Mouse (Mus musculus): Measurements from ENCODE around the gene Svep1. TPM values are rescaled to one million over a fixed set of nuclear protein-coding genes. Genes with fewer than 3 reads are reported as not detected.

Svep1 gene
- polyA plus RNA-seq, 1 experiment = 20.0 TPM

DNA sequence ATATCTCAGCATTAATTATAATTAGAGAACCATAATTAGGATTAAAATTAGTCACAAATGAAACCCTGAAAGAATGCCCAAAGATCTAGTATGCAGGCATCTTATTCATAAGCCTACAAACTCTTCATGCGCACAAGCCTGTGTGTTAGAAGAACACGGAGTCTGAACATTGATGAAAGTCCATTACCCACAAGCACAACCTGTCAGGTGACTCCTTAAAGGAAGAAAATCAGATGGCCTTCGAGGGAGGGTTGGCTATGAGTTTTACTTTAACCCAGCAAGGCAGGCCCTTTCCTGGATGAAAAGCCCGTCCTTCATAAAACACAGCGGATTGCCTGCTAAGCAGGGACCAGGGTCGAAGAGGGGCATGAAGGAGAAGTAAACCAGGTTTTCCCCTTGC, 161.8 kb downstream of the Svep1 start:
- DNase-seq = no peak
- no peak overlapping the region for H3K4me3 ChIP-seq (replicated peaks; ENCODE audit: extremely low read depth, low read depth, low read length)
- 88% methylated on average over 6 of the region's 6 CpGs for WGBS
- H3K4me1 ChIP-seq (ENCODE audit: control insufficient read depth, insufficient read depth, low read length) = no peaks in the 10 kb centered on the region
- TF ChIP-seq CTCF (IDR thresholded peaks at IDR 0.05; ENCODE audit: insufficient read depth, low read length) (no peak), POLR2A (IDR thresholded peaks at IDR 0.05; ENCODE audit: borderline replicate concordance, extremely low read depth, low read depth, low read length) (no peak)

DNA sequence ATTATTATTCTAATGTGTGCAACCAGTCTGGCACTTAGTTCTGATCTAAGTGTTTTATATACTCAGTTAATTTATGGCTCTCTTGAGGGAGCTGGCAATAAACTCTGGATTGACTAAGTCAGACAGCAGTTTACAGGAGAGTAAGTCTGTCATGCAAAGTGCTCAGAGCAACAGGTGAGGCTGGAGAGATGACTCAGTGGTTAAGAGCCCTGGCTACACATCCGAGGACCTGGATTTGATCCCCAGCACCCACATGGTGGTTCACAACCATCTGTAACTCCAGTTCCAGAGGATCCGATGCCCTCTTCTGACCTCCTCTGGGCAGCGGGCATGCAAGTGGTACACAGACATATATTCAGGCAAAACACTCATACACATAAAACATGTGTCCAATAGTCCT, 162.3 kb downstream of the Svep1 start:
- Histone ChIP-seq H3K4me3 (replicated peaks; ENCODE audit: extremely low read depth, low read depth, low read length) (no peak overlapping the region), H3K4me1 (ENCODE audit: control insufficient read depth, insufficient read depth, low read length) (no peaks in the 10 kb centered on the region)
- DNase-seq = no peak
- TF ChIP-seq POLR2A (IDR thresholded peaks at IDR 0.05; ENCODE audit: borderline replicate concordance, extremely low read depth, low read depth, low read length) (no peak), CTCF (IDR thresholded peaks at IDR 0.05; ENCODE audit: insufficient read depth, low read length) (no peak)
- WGBS = 94% methylated on average over 3 of the region's 3 CpGs

DNA sequence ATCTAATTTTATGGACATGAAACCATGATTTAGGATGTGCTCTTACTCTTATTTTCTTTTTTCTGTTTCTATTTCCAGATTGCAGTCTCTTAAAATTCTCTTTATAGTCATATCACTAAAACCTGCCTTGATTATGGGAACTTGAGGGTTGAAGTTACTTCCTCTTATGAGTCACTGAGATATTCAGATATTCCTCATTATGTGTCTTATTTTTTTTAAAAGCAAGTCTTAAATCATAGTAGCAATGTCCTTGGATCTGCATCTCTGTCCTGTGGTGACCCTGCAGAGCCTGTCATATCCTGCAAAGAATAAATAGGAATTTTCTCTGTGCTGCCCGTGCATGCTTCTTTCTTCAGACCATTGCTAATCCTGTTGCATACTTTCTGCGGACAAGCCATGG, 166.6 kb downstream of the Svep1 start:
- TF ChIP-seq POLR2A (IDR thresholded peaks at IDR 0.05; ENCODE audit: borderline replicate concordance, extremely low read depth, low read depth, low read length) (no peak), CTCF (IDR thresholded peaks at IDR 0.05; ENCODE audit: insufficient read depth, low read length) (no peak)
- Histone ChIP-seq H3K4me1 (ENCODE audit: control insufficient read depth, insufficient read depth, low read length) (no peaks in the 10 kb centered on the region), H3K4me3 (replicated peaks; ENCODE audit: extremely low read depth, low read depth, low read length) (no peak overlapping the region)
- WGBS = 76% methylated on average over 2 of the region's 2 CpGs
- no peak for DNase-seq

DNA sequence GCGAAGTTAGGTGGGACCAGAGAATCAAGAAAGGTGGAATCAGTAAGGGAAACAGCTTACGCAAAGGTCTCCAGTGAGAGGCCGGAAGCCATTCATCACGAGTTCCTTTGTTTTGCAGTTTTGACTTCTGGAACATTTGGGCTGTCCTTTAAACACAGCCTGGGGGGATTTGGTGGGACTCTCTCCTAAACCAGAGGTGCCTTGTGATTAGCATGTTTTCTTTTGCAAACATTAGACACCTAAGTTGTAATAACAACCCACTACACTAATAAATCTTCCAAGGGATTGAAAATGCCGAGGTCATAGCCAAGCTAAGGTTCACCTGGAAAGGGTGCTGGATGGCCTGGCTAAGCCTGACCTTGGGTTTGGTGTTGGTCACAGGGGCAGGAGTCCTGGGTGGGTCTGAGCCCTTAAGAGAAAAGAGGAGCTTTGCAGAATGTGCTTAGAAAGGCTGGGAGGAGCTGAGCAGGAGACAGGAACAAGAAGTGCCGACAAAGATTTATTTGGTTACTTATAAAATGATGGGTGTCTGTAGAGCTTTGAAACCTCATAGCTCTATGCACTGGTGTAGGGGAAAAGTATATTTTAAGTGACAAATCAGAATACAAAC, 169.5 kb downstream of the Svep1 start:
- WGBS = 61% methylated on average over 6 of the region's 6 CpGs
- TF ChIP-seq CTCF (IDR thresholded peaks at IDR 0.05; ENCODE audit: insufficient read depth, low read length) (no peak), POLR2A (IDR thresholded peaks at IDR 0.05; ENCODE audit: borderline replicate concordance, extremely low read depth, low read depth, low read length) (no peak)
- no peak for DNase-seq
- Histone ChIP-seq H3K4me3 (replicated peaks; ENCODE audit: extremely low read depth, low read depth, low read length) (no peak overlapping the region), H3K4me1 (ENCODE audit: control insufficient read depth, insufficient read depth, low read length) (no peaks in the 10 kb centered on the region)

DNA sequence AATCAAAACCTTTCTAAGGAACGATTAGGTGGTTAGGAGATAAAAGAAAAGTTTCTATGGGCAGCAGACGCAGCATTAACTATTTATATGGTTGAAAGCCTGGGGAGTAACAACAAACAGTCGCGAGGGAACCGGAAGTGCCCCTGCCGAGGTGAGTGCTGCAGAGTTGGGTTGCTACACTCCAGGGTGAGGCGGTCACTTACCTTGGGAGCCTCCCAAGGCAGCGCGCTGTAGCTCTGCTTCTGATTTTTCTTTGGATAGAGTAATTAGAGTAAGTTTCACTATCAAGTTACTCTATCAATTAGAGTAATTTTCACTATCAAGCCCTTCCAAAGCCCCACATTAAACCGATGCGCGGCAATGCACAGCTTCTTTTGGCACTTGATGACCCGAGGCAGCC, 172.0 kb downstream of the Svep1 start:
- TF ChIP-seq POLR2A (IDR thresholded peaks at IDR 0.05; ENCODE audit: borderline replicate concordance, extremely low read depth, low read depth, low read length) (no peak), CTCF (IDR thresholded peaks at IDR 0.05; ENCODE audit: insufficient read depth, low read length) (no peak)
- no peak for DNase-seq
- 45% methylated on average over 13 of the region's 13 CpGs for WGBS
- no peaks in the 10 kb centered on the region for H3K4me1 ChIP-seq (ENCODE audit: control insufficient read depth, insufficient read depth, low read length)
- no peak overlapping the region for H3K4me3 ChIP-seq (replicated peaks; ENCODE audit: extremely low read depth, low read depth, low read length)

DNA sequence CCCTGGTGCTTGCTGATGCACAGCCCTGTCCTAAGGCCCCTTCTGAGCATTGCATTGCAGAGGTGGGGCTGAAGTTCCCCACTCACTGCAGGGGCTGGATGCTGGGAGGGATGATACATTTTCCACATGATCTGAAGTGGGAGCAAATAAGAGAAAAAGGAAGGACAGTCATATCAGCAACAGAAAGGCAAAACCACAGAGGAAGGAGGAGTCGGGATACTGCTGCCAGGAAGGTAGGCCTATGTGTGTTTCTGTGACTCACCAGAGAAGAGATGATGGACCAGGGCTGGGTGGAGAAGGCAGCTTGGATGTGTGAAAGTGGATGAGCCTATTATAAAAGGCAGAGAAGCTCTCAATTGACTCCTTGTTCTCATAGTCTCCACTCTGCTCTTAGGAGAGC, 173.9 kb downstream of the Svep1 start:
- DNase-seq = no peak
- TF ChIP-seq POLR2A (IDR thresholded peaks at IDR 0.05; ENCODE audit: borderline replicate concordance, extremely low read depth, low read depth, low read length) (no peak), CTCF (IDR thresholded peaks at IDR 0.05; ENCODE audit: insufficient read depth, low read length) (no peak)
- Histone ChIP-seq H3K4me3 (replicated peaks; ENCODE audit: extremely low read depth, low read depth, low read length) (no peak overlapping the region), H3K4me1 (ENCODE audit: control insufficient read depth, insufficient read depth, low read length) (no peaks in the 10 kb centered on the region)
- 80% methylated on average over 1 of the region's 1 CpGs for WGBS

DNA sequence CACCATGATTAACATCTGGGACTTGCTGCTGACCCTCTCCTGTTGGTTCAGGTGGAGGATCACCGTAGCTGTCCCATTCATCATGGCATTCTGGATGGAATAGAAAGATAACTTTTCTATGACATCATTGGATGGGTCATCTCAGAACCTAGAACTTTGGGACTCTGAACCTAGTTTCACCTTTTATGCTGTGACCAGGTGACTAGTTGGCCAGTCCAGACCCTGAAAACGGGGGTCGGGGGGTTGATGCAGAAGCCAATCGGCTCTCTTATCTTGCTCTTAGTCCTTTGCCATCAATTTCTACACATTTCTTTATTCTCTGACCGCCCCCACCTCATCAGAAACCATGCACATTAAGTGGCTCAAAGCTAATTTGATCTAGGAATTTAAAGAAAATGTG, 197.6 kb downstream of the Svep1 start, which contains the start of gene Txndc8:
Gene Txndc8, minus strand, starts transcription at position 101 of the 400 bp plus-strand sequence.
- no peaks in the 10 kb centered on the region for H3K4me1 ChIP-seq (ENCODE audit: control insufficient read depth, insufficient read depth, low read length)
- 95% methylated on average over 5 of the region's 5 CpGs for whole genome bisulfite sequencing
- no peak for TF ChIP-seq CTCF (IDR thresholded peaks at IDR 0.05; ENCODE audit: insufficient read depth, low read length)
- TF ChIP-seq POLR2A (IDR thresholded peaks at IDR 0.05; ENCODE audit: borderline replicate concordance, extremely low read depth, low read depth, low read length) = no peak
- no peak within 1 kb of the TSS for H3K4me3 ChIP-seq (replicated peaks; ENCODE audit: extremely low read depth, low read depth, low read length)
- no peak for DNase-seq

DNA sequence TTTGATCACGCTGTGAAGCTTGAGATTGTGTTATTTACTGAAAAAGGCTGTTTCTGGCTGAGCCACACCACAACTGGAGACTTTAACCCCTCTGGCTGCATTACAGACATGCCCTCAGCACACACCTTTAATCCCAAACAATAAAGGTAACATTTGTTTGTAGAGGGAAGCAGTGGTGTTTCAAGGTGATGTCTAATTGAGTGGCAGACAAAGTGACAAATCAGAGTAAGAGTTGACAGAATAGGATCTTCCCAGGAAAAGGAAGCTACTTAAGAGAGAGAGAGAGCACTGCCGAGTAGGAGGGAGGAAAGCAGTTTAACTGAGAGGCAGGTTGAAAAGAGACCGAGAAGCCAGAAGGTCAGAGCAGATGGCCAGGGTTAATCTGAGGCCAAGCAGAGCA, 203.2 kb downstream of the Svep1 start:
- Histone ChIP-seq H3K4me3 (replicated peaks; ENCODE audit: extremely low read depth, low read depth, low read length) (no peak overlapping the region), H3K4me1 (ENCODE audit: control insufficient read depth, insufficient read depth, low read length) (no peaks in the 10 kb centered on the region)
- WGBS = 67% methylated on average over 3 of the region's 3 CpGs
- TF ChIP-seq POLR2A (IDR thresholded peaks at IDR 0.05; ENCODE audit: borderline replicate concordance, extremely low read depth, low read depth, low read length) (no peak), CTCF (IDR thresholded peaks at IDR 0.05; ENCODE audit: insufficient read depth, low read length) (no peak)
- no peak for DNase-seq

Other genes starting within 250 kb of the Svep1 start
- not detected in 2 replicates for gene Txndc8, start 197.7 kb downstream of the Svep1 start, polyA plus RNA-seq (2012; rRNA removed)
- 0.14 and 1.1 TPM in 2 replicates for gene Musk, start 79.1 kb upstream of the Svep1 start, polyA plus RNA-seq (2012; rRNA removed)